Mouse (Mus musculus): Measurements from ENCODE around the gene Pde2a.

DNA sequence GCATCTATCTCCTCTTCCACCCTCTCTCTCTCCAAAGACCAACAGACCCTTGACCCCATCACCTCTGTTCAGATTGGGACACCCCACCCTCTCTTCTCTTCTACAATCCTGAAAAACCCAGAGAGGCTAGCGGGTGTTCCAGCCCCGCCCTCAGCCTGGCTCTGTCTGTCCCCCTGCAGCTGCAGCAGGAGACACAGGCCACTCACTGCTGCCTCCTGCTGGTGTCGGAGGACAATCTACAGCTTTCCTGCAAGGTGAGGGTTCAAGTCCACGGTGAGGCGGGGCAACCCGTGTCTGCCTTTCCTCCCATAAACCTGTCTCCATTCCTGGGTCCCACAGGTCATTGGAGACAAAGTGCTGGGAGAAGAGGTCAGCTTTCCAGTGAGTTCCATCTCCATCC lies 80.2 kb downstream of the Pde2a start:
- TF ChIP-seq CTCF (conservative IDR thresholded peaks at IDR 0.05 in 1 of 2, IDR thresholded peaks at IDR 0.05 in 1 of 2; ENCODE audit: low read depth in 2 of 2, low read length in 2 of 2) (peak in 1 of 2 experiments; percentile 54; a peak in 2 of 4 replicates), SIN3A (IDR thresholded peaks at IDR 0.05; ENCODE audit: low read length) (no peak), ZC3H11A (IDR thresholded peaks at IDR 0.05; ENCODE audit: low read depth, low read length) (no peak), POLR2A (IDR thresholded peaks at IDR 0.05; ENCODE audit: low read depth, low read length) (no peak), BHLHE40 (IDR thresholded peaks at IDR 0.05; ENCODE audit: low read depth, low read length) (no peak), MAX (IDR thresholded peaks at IDR 0.05; ENCODE audit: low read length) (no peak), KAT2A (IDR thresholded peaks at IDR 0.05; ENCODE audit: insufficient replicate concordance, low read length) (no peak), GABPA (IDR thresholded peaks at IDR 0.05; ENCODE audit: insufficient replicate concordance, low read depth, low read length) (no peak), POLR2AphosphoS2 (IDR thresholded peaks at IDR 0.05; ENCODE audit: low read depth, low read length) (no peak), HCFC1 (IDR thresholded peaks at IDR 0.05; ENCODE audit: low read depth, low read length) (no peak)

Data from CH12.LX (cell line).